Mouse (Mus musculus) bone marrow, adult 2 months (tissue): ENCODE data around the gene 2200002D01Rik.

Experiments
- CTCF ChIP-seq: fragments of 200-500 bp; IDR thresholded peaks from 2 replicates; pipeline ENCODE4 v1.5.1; 2011; ENCODE audit warnings: low read length, control low read depth; ENCODE audit not compliant: control insufficient read depth, insufficient read depth
- POLR2A ChIP-seq: fragments of 200-500 bp; IDR thresholded peaks from 2 replicates; pipeline ENCODE4 v1.6.1; 2011; ENCODE audit warnings: low read depth, mild to moderate bottlenecking, control low read depth, low read length, borderline replicate concordance; ENCODE audit not compliant: control insufficient read depth

- TF ChIP-seq CTCF (no peak), POLR2A (no peak)
These were observed 42.6 kb upstream of the 2200002D01Rik start for GRCm38 (mm10) chr7:29290691-29291485.
